Mouse (Mus musculus) gastrocnemius, postnatal 25 days (tissue): ENCODE data around the gene Hsf5. TPM values are rescaled to one million over a fixed set of nuclear protein-coding genes. Genes with fewer than 3 reads are reported as not detected.

ENCODE experiments used
- DNase-seq: peaks from one replicate; pipeline ENCODE4 v3.0.0; 2022
- total RNA-seq, 2 experiments: library from RNA; stranded (reverse); gene quantifications; 1 replicate in 1 of 2; 2 replicates in 1 of 2; pipeline ENCODE4 v1.2.3; 2021

The Hsf5 gene
- total RNA-seq, 2 experiments from 2014 or later: not detected

GRCm38 (mm10) chr11:87642865-87643264, 25.9 kb downstream of the Hsf5 start:
- no peak for DNase-seq

- no peak for DNase-seq
These were observed 37.7 kb downstream of the Hsf5 start for GRCm38 (mm10) chr11:87654693-87655092.

- no peak for DNase-seq
These were observed 42.3 kb downstream of the Hsf5 start for GRCm38 (mm10) chr11:87659216-87659615.

GRCm38 (mm10) chr11:87662407-87662806, 45.4 kb downstream of the Hsf5 start, which contains the start of gene Rnf43:
Gene Rnf43 (plus strand): TSS chr11:87662722.
- peak; percentile 51 for DNase-seq

- no peak for DNase-seq
These were observed 45.9 kb downstream of the Hsf5 start for GRCm38 (mm10) chr11:87662822-87663221.

- DNase-seq: no peak
These were observed 47.0 kb downstream of the Hsf5 start for GRCm38 (mm10) chr11:87663948-87664347.

- DNase-seq: no peak
These were observed 47.6 kb downstream of the Hsf5 start for GRCm38 (mm10) chr11:87664521-87664920.

- DNase-seq: no peak
These were observed 48.3 kb downstream of the Hsf5 start for GRCm38 (mm10) chr11:87665224-87665623.

- DNase-seq: no peak
These were observed 48.7 kb downstream of the Hsf5 start for GRCm38 (mm10) chr11:87665658-87666057.

- no peak for DNase-seq
These were observed 49.5 kb downstream of the Hsf5 start for GRCm38 (mm10) chr11:87666256-87667035.

- no peak for DNase-seq
These were observed 50.4 kb downstream of the Hsf5 start for GRCm38 (mm10) chr11:87667107-87668090.

GRCm38 (mm10) chr11:87673282-87673681, 56.3 kb downstream of the Hsf5 start:
- DNase-seq: no peak

GRCm38 (mm10) chr11:87675606-87676005, 58.6 kb downstream of the Hsf5 start:
- DNase-seq: no peak

GRCm38 (mm10) chr11:87677756-87678155, 60.8 kb downstream of the Hsf5 start:
- no peak for DNase-seq

GRCm38 (mm10) chr11:87678545-87678944, 61.6 kb downstream of the Hsf5 start:
- no peak for DNase-seq

- no peak for DNase-seq
These were observed 62.0 kb downstream of the Hsf5 start for GRCm38 (mm10) chr11:87678976-87679375.

- DNase-seq: no peak
These were observed 63.8 kb downstream of the Hsf5 start for GRCm38 (mm10) chr11:87680786-87681185.

GRCm38 (mm10) chr11:87682096-87682495, 65.1 kb downstream of the Hsf5 start:
- DNase-seq: no peak

GRCm38 (mm10) chr11:87682838-87683571, 66.0 kb downstream of the Hsf5 start:
- DNase-seq: no peak

GRCm38 (mm10) chr11:87686407-87686806, 69.4 kb downstream of the Hsf5 start:
- no peak for DNase-seq

- DNase-seq: no peak
These were observed 70.6 kb downstream of the Hsf5 start for GRCm38 (mm10) chr11:87687246-87688225.
